Mouse (Mus musculus): ENCODE data around the gene Rhox1.
A peak's percentile ranks its signal among the peaks of the same experiment; 100 is the strongest.
"Not testable (repeated sequence)": the region's sequence is repeated elsewhere in the genome, so short reads cannot be mapped to it uniquely, and the experiment has no call there.

Rhox1 gene

DNA sequence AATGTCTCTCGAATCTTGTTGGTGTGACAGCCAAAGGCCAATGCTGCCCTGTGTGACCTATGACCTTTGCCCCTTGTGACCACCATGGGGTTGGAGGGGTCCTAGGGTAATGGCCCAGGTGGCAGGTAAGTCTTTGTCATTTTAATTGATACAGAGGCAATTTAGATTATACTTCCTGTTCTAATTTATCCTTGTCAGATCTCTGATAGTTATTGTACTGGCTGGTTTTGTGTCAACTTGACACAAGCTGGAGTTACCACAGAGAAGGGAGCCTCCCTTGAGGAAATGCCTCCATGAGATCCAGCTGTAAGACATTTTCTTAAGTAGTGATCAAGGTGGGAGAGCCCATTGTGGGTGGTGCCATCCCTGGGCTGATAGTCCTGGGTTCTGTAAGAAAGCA, at the start of gene Rhox1:
Rhox1 (minus strand) TSS at position 101 of the 400 bp plus-strand sequence.
- DNase-seq, result not testable (repeated sequence)

DNA sequence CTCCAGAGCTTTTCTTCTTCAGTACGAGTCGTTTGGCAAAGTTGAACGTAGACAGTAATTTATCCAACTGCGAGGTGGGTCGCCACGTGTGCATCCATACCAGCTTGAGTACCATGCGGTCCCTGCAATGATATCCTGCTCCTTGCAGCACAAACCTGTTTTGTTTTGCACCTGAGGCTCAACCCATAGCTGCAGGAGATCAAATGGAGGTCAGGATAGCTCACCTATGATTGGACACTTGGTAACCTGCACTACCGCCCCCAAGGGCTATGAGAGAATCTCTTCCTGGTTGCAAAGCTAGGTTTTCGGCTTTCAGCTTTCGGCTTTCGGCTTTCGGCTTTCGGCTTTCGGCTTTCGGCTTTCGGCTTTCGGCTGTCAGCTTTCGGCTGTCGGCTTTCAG, 43.0 kb upstream of the Rhox1 start, which contains the start of gene Rhox4a:
Rhox4a (plus strand) TSS at position 301 of the 400 bp plus-strand sequence.
- DNase-seq, result not testable (repeated sequence)

DNA sequence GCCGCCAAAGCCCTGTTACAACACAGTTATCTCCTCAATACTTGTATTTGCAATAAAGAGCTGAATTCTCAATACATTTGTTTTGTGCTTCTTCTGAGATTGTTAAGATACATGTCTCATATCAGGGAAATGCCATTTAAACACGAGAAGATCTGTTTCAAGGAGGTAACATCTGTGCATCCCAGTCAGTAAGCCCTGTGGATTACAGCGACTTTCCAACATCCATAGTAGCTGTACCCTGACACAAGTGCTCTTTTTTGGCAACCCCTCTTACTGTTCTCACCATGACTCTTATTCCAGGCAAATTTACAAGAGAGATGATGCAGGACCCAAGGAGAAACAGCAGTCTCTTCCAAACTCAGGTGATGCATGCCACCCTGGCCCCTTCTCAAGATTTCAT, 27.6 kb upstream of the Rhox1 start, which contains the start of gene Rhox3a:
Rhox3a (plus strand) TSS at position 301 of the 400 bp plus-strand sequence.
- not testable (repeated sequence) for DNase-seq

DNA sequence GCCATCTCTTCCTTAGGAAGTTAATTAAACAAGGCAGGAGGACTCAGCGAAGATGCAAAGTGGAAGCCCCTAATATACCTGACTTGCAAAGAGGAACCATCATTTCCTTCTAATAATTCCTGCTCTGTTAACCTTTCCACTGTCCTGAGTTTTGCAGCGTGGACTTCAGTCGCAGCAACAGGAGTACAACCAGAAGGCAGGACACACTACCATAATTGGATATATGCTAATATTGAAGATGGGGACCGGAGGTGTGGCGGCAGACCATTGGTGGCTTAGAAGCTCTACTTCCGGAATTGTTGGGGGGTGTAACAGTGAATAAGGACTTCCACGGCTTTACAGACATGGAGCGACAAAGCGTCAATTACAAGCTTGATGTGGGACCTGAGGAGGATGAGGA, 22.6 kb upstream of the Rhox1 start, which contains the start of gene Rhox2a:
Rhox2a (plus strand) TSS at position 301 of the 400 bp plus-strand sequence.
- not testable (repeated sequence) for DNase-seq

DNA sequence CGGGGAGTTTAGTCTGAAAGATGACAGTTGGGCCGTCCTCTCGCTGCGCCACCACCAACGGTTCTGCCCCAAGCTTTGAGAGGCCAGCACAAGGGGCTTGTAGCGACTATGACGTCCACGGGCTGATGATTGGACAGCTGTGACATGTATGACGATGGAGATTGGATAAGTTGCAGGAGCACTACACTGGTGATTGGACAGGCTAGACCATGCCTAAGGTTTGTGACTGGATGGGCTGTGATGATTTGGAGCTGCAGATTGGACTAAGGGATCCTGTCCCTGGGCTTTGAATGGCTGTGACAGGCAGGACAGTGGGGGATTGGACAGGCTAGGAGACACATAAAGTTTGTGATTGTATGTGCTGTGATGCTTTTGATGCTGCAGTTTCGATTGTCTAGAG, 11.1 kb downstream of the Rhox1 start, which contains the start of gene Gm9:
Gm9 (minus strand) TSS at position 101 of the 400 bp plus-strand sequence.
- no peak for DNase-seq

DNA sequence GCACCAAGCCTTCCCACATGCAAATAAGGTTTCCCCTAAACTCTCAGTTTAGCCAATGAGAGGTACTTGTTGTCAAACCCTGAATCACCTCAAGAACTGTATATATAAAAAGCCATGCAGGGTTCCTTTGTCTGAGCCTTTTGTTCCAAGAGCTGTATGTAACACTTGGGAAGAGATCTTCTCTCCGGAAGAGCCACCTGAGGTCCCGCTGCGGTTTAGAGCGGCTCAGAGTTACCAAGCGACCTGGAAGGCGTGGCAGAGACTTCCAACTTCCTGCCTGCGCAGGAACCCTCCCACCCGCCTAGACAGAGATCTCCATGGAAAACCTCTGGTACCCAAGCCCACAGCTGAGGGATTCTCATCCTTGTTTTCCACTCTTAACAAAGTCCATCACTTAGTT, 23.4 kb downstream of the Rhox1 start:
- DNase-seq, result no peak

DNA sequence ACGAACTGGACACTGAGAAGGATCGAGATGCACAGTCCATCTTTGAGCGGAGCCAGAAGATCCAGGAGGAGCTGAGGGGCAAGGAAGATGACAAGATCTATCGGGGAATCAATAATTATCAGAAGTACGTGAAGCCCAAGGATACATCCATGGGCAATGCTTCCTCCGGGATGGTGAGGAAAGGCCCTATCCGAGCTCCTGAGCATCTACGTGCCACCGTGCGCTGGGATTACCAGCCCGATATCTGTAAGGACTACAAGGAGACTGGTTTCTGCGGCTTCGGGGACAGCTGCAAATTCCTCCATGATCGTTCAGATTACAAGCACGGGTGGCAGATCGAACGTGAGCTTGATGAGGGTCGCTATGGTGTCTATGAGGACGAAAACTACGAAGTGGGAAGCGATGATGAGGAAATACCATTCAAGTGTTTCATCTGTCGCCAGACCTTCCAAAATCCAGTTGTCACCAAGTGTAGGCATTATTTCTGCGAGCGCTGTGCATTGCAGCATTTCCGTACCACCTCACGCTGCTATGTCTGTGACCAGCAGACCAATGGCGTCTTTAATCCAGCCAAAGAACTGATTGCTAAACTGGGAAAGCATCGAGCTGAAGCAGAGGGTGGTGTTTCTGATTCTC, 30.2 kb downstream of the Rhox1 start:
- DNase-seq, result no peak

DNA sequence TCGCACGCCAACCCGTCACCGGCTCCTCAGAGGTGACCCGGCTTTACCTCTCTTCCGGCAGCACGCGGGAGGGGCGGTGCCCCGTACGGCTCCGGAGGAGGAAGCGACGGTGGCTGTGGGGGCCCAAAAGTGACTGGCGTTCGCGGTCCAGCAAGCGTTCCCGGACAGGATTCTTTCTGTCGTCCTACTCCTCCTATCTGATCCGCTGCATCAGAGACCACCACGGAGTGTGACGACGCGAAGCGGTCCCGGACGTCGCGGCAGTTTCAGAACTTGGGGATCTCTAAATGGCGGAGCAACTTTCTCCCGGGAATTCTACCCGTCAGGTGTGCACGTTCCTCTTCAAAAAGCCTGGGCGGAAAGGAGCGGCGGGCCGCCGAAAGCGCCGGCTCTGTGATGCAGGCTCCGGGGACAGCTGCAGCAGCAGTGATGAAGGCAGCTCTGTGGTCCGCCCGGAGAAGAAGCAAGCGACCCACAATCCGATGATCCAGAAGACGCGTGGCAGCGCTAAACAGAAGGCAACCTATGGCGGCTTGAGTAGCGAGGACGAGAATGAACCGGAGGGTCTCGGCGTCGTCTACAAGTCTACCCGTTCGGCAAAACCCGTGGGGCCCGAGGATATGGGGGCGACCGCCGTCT, 30.8 kb downstream of the Rhox1 start, which contains the start of the genes Ndufa1 and Rnf113a1:
Ndufa1 (minus strand) TSS at position 59 of the 639 bp plus-strand sequence.
Rnf113a1 (plus strand) TSS at position 141 of the 639 bp plus-strand sequence.
- DNase-seq, result peak; percentile 90

DNA sequence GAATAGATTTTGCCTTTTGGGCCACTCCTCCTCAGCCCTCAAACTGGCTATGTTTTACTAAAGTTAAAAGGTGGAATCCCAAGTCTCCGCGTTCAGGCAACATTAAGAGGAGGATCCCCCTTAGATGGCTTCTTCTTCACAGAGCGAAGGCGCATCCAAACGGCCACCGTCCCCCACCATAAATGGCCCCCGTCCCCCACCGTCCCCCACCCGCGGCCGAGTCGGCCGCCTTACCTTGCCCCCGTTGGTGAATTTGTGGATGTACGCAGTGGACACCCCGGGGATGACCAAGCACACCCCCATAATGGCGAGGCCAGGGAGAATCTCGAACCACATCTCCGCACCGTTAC, 31.3 kb downstream of the Rhox1 start:
- no peak for DNase-seq

DNA sequence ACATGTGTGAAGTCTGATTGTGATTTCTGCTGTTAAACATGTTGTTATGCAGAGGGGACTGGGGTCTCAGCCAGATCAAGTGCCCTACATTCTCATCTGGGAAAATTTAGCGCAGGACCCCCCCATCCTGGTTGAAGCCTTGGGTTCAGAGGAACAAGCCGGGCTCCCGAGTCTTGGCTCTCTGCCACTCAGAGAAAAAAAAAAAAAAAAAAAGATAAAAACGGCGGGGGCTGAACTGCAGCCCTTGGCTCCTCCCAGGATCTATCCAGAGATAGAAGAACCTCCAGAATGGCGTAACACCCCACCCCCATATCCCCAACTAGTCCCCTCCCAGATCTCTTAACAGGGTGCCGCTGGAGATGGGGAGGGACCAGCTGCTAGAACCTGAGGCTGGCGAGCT, 37.7 kb downstream of the Rhox1 start:
- DNase-seq, result not testable (repeated sequence)

DNA sequence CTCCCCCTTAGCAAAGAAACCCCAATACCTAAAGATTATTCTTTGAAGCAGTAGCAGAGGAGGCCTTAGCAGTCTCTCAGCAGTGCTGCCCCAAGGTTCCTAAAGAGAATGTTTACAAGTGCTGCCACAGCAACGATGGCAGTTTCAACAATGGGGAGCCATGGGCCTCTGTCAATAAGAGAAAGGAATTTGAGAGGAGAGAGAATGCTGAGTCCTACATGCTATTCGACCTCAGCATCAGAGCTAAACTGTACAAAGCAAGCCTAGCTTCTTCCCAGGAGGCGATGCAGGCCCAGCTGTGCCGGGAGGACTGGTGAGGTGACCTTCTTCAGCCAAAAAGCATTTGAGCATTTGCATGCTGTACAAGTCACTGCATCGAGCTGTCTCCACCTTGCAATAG, 53.3 kb downstream of the Rhox1 start, which contains the start of gene Akap14:
Akap14 (minus strand) TSS at position 101 of the 400 bp plus-strand sequence.
- no peak for DNase-seq

DNA sequence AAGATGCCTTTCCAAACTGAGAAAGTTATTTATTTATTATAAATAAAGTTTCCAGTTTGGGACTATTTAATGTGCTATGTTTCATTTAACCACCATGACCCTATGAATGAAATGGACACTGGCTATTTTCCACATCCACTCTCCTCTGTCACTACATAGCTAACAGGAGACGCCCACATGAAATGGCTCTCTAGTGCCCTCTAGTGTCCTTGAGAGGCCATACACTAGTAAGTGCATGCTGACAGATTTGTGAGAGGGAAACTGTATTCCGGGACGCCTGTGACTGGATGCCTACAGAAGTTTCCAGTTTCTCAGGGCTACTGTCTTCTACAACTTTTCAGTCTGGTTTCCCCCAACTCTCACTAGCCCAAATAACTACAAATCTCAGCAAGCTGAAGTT, 55.0 kb downstream of the Rhox1 start:
- DNase-seq, result peak; percentile 55

All from kidney, postnatal 10 days (tissue).